Mouse (Mus musculus) ovary, postnatal 10 days (tissue): ENCODE data around the gene Cdk5.
"Not testable (repeated sequence)": the region's sequence is repeated elsewhere in the genome, so short reads cannot be mapped to it uniquely, and the experiment has no call there.

Experiments
- DNase-seq: peaks from one replicate; pipeline ENCODE4 v3.0.0; 2022; ENCODE audit warnings: low spot score

Gene Cdk5

GRCm38 (mm10) chr5:24399686-24400085 lies 23.6 kb downstream of the Cdk5 start:
- no peak for DNase-seq

GRCm38 (mm10) chr5:24396254-24396653 lies 27.1 kb downstream of the Cdk5 start:
- DNase-seq: not testable (repeated sequence)

GRCm38 (mm10) chr5:24394165-24394894 lies 29.0 kb downstream of the Cdk5 start:
- DNase-seq: peak; percentile 82

- peak; percentile 56 for DNase-seq
Observed at GRCm38 (mm10) chr5:24393392-24393997, 29.8 kb downstream of the Cdk5 start, which contains the start of gene Abcb8. Gene Abcb8, plus strand, starts transcription at chr5:24393663.

- DNase-seq: no peak
Observed at GRCm38 (mm10) chr5:24392724-24393123, 30.6 kb downstream of the Cdk5 start.

- no peak for DNase-seq
Observed at GRCm38 (mm10) chr5:24391864-24392263, 31.5 kb downstream of the Cdk5 start, which contains the start of gene Atg9b. Gene Atg9b, minus strand, starts transcription at chr5:24392143.

- no peak for DNase-seq
Observed at GRCm38 (mm10) chr5:24389658-24390020, 33.7 kb downstream of the Cdk5 start.

GRCm38 (mm10) chr5:24389011-24389657 lies 34.2 kb downstream of the Cdk5 start:
- no peak for DNase-seq

- DNase-seq: no peak
Observed at GRCm38 (mm10) chr5:24388246-24388915, 34.9 kb downstream of the Cdk5 start.

- peak; percentile 27 for DNase-seq
Observed at GRCm38 (mm10) chr5:24387264-24388241, 35.8 kb downstream of the Cdk5 start.

- DNase-seq: no peak
Observed at GRCm38 (mm10) chr5:24385887-24386550, 37.3 kb downstream of the Cdk5 start.

GRCm38 (mm10) chr5:24385374-24385773 lies 38.0 kb downstream of the Cdk5 start:
- no peak for DNase-seq

- no peak for DNase-seq
Observed at GRCm38 (mm10) chr5:24384407-24384806, 38.9 kb downstream of the Cdk5 start.

GRCm38 (mm10) chr5:24383026-24383859 lies 40.1 kb downstream of the Cdk5 start:
- peak; percentile 67 for DNase-seq

- no peak for DNase-seq
Observed at GRCm38 (mm10) chr5:24381988-24382387, 41.3 kb downstream of the Cdk5 start.

GRCm38 (mm10) chr5:24381486-24381885 lies 41.8 kb downstream of the Cdk5 start:
- no peak for DNase-seq

GRCm38 (mm10) chr5:24380499-24380898 lies 42.8 kb downstream of the Cdk5 start:
- no peak for DNase-seq

GRCm38 (mm10) chr5:24379501-24379900 lies 43.8 kb downstream of the Cdk5 start:
- DNase-seq: no peak

GRCm38 (mm10) chr5:24378700-24379099 lies 44.6 kb downstream of the Cdk5 start:
- no peak for DNase-seq
